ENCODE assay signal across 11 mouse cellular contexts in genomic region chr19:44708885-44709284, GRCm38 (mm10). TPM values are rescaled to one million over a fixed set of nuclear protein-coding genes. Genes with fewer than 3 reads are reported as not detected.
DNase-seq lines count a peak whose midpoint lies in the region.
"Had no signal": no experiment of that assay in that cellular context is flagged by ENCODE, and none has a peak within 500 bp of the region (broad histone marks: within the 10 kb centered on the region; RNA-seq: fewer than 3 reads in every experiment).

No protein-coding gene starts in this region.

- intact Hi-C loops in heart, postnatal 25 days (cut with DNase I) = no loop called here
- intact Hi-C loops in left cerebral cortex, postnatal 36 days (cut with DNase I) = no loop called here

- peak; percentile 49 to 56 for DNase-seq in heart, adult 18-20 months
- DNase-seq in heart, postnatal 25 days (ENCODE audit: low spot score) = no peak
- peak; percentile 74 for DNase-seq in MN1 (ENCODE audit: low spot score)
- DNase-seq in heart, adult 8-10 months (ENCODE audit: low spot score) = peak; percentile 27
- peak; percentile 25 to 46 for DNase-seq in kidney, postnatal 36 days
- no peak for DNase-seq in left cerebral cortex, postnatal 36 days (ENCODE audit: low spot score in 2 of 2)
- no peak for DNase-seq in layer of hippocampus, adult 9-10 months (ENCODE audit: low spot score)
- DNase-seq in embryo, embryonic 10 days (ENCODE audit: low spot score) = no peak
- DNase-seq: thymus, adult 18-20 months had no signal

RNA-seq across cellular contexts. Expression of gene Pax2, which starts 47.0 kb away (rescaled TPM):
- total RNA-seq in heart, adult 18-20 months (2021) = not detected
- not detected for total RNA-seq in heart, postnatal 25 days (2021)
- total RNA-seq in heart, adult 8-10 months (2022) = not detected
- total RNA-seq in left cerebral cortex, postnatal 36 days (2021) = under 1 TPM; 0.16 to 0.32 TPM
- total RNA-seq: gastrocnemius, postnatal 4 days; neutrophil, adult 5-6 weeks had no signal

Comparison
In these comparisons a context has a peak if more than half of its experiments do, and no peak if none do; other contexts are left out.
1. DNase-seq: peak in heart, adult 18-20 months (2 of 2), MN1 (single experiment), heart, adult 8-10 months (single experiment) and kidney, postnatal 36 days (2 of 2); none in heart, postnatal 25 days (single experiment), left cerebral cortex, postnatal 36 days (0 of 2), layer of hippocampus, adult 9-10 months (single experiment) and embryo, embryonic 10 days (single experiment).